Mouse (Mus musculus) CH12.LX (cell line): ENCODE data around the gene Slc47a1.

Source experiments
- CTCF ChIP-seq, 2 experiments: IDR thresholded peaks in 1 of 2; conservative IDR thresholded peaks in 1 of 2; 2 replicates each; pipeline ENCODE4 v1.5.1; 2011 to 2012; ENCODE audit warnings: low read depth in 2 of 2, low read length in 2 of 2, improper control_type of control experiment in 1 of 2, inconsistent platforms in 1 of 2, mild to moderate bottlenecking in 1 of 2, moderate library complexity in 1 of 2
- ELF1 ChIP-seq: IDR thresholded peaks from 2 replicates; pipeline ENCODE4 v1.6.1; 2014; ENCODE audit warnings: low read depth, mild to moderate bottlenecking, inconsistent platforms, low read length, improper control_type of control experiment
- EP300 ChIP-seq: IDR thresholded peaks from 2 replicates; pipeline ENCODE4 v1.6.1; 2011; ENCODE audit warnings: low read length, improper control_type of control experiment
- MAFK ChIP-seq: IDR thresholded peaks from 2 replicates; pipeline ENCODE4 v1.6.1; 2011; ENCODE audit warnings: low read length, improper control_type of control experiment; ENCODE audit not compliant: insufficient replicate concordance
- MEF2A ChIP-seq: IDR thresholded peaks from 2 replicates; pipeline ENCODE4 v1.6.1; 2014; ENCODE audit warnings: low read depth, mild to moderate bottlenecking, inconsistent platforms, low read length, improper control_type of control experiment, borderline replicate concordance
- PAX5 ChIP-seq: IDR thresholded peaks from 2 replicates; pipeline ENCODE4 v1.6.1; 2012; ENCODE audit warnings: low read length, inconsistent platforms, mixed read lengths
- SMC3 ChIP-seq: IDR thresholded peaks from 2 replicates; pipeline ENCODE4 v1.6.1; 2011; ENCODE audit warnings: low read depth, low read length, improper control_type of control experiment
- USF1 ChIP-seq: IDR thresholded peaks from 2 replicates; pipeline ENCODE4 v1.6.1; 2014; ENCODE audit warnings: low read depth, mild to moderate bottlenecking, inconsistent platforms, low read length, improper control_type of control experiment

DNA sequence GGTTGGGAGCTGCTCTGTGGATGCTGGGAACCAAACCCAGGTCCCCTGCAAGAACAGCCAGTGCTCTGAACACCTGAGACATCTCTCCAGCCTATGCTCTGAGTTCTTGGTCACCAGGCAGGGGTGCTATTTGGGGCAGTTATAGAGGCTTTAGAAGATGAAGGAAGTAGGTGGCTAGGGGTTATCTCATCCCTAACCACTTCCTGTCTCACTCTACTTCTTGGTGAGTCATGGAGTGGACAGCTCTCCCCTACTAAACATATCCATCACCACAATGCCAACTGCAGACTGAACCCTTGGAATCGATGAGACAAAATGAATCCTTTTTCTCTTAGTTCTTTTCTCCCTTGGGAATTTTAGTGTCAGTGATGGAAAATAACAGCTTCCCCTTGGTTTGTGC lies 3.1 kb upstream of the Slc47a1 start:
- no peak for TF ChIP-seq PAX5
- TF ChIP-seq MEF2A: no peak
- no peak for TF ChIP-seq SMC3
- TF ChIP-seq ELF1: no peak
- no peak for TF ChIP-seq EP300
- TF ChIP-seq MAFK: no peak
- TF ChIP-seq USF1: no peak
- TF ChIP-seq CTCF (conservative IDR thresholded peaks at IDR 0.05 in 1 of 2, IDR thresholded peaks at IDR 0.05 in 1 of 2; ENCODE audit: low read depth in 2 of 2, low read length in 2 of 2): no peak
